Mouse (Mus musculus) natural killer cell, adult 2 months (primary cell): ENCODE data around the gene Crnkl1.

Experiments
- DNase-seq, 2 experiments: peaks; one replicate each; pipeline ENCODE4 v3.0.0; 2022; ENCODE audit warnings: low spot score in 2 of 2

Gene Crnkl1

DNA sequence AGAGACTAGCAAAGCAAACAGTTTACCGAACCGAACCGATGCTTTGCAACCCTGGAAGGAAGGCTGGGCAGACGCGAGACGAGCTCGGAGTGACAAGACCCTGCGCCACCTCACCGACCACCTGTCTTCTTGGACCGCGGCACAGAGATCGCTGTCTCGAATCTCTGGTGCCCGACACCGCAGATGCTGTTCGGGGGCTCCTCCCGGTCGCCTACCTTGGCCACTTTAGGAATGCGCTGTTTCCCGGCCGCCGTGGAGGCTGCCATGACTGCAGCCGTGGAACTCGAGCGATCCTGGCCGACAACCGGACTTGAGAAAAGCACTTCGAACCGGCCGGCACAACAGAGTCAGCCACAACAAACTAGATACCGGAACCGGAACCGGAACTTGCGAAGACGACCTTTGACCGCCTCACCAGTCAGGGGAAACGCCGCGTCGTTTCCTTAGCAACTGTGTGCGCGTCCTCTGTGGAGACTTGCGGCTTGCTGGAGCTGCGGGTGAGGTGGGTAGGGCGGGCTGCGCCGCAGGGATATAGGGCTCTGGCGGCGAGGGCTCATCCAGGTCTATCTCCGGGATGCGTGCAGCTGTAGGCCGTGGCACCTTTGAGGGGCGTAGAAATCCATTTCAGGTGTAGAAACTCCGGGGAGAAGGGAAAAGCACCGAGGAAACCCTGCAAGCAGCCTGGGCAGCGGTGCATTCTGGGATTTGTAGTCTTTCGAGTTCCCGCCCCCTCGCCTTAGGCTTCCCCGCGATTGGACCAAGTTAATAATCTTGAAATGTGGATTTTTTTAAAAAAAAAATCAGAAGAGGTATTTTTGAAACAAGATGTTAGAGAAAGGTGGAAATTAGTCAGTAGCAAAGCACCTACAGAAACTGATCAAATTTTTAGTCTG is at the start of gene Crnkl1, which contains the start of gene Cfap61:
Gene Crnkl1 (minus strand): TSS at position 676 of the 893 bp plus-strand sequence.
Gene Cfap61 (plus strand): TSS at position 446 of the 893 bp plus-strand sequence.
- peak; percentile 94 for DNase-seq

DNA sequence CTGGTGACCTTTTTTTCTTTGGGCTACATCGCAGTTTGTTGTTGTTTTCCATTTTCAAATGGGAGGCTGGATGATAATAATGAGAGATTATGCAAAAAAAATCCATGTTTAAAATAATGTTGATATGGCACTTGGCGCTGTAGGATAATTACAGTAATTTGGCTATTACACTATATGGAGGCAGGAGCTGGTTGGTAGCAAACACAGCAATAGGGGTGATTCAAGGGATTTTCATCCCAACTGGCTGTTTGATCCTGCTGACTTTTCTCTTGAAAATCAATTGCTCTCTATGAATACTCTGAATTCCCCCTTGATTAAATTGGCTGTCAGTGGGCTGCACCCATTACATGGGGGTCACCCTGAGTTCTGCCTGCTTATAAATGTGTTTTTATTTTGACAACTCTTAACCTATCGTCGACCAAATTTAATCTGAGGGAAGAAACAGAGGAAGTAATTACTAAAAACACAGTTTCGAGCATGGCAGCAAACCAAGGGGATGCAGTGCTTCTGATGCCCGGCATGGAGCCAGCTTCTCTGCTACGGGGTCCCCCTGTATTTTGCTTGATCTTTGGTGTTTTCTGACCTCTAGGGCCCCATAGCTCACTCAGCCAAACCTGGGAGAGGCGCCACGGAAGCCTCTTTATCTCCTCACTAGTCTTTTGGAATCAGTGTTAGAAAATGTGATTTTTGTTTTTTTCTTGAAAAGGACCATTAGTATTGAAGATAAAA is 47.7 kb upstream of the Crnkl1 start:
- DNase-seq = no peak

DNA sequence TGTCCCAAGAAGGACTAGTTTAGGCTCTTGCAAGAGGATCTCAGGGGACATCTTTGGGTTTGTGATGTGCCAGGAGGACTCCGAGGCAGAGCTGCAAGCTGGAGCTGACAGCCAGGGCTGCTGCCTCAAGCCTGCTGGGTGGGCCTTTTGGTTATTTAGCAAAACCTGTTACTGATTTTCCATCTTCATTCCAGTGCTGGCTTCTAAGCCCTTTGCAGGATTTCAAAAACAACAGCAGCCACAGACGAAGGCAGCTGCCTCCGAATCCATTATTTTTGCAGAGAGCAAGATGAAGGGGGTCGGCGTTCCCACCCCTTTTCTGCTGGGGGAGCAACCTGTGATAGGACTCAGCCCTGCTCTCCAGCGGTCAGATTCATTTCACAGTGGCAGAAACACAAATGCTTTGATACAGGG is 46.9 kb upstream of the Crnkl1 start:
- no peak for DNase-seq

DNA sequence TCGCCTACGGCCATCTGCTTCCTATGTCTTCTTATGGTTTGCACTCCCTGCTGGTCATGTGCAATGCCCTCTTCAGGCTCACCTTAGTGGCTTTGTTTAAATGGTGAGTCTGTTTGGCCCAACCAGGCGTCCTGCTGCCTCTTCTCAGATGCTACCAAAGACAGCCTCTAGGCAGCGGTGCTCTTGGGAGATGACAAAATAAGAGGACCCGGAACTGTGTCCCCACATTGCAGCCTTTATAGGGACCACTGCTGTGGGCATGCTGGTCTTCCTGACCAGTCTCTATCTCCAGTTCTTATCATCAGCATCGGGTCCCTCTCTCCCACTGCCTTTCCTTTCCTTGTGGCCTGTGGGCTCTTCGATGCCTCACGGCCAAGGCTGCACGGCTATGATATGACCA is 46.1 kb upstream of the Crnkl1 start:
- no peak for DNase-seq

DNA sequence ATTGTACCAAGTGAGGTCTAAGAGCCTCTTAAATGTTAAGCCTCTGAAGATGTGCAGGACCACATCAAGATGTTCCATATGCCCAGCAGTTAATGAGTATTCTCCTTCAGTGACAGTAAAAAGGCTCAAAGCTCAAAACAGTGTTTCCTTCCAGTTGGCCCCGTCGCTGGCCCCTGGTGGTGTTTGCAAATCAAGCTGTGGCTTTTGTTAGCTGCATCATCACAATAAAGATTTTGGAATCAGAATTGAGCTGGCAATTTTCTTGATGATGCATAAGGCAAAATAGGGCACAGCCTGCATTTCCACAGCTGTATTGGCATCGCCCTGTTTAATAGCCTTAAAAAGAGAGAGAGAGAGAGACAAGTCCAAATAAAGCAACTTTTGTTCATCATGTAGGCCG is 44.8 kb upstream of the Crnkl1 start:
- no peak for DNase-seq

DNA sequence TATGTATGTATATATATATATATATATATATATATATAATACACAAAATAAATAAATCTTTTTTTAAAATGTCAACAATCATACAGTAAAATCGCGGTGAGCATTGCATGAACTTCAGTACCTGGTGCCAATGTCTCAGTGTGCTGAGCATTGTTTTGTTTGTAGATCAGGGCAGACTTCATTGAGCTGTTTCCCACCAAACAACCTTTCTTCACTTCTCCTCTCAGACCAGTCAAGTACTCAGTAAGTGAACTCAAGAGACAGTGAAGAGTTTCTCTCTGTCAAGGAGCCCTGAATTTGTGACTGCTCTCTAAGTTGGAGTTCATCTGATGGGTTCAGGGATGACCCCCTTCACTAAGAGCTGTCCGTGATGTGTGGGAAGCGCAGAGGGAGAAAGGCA is 37.8 kb upstream of the Crnkl1 start:
- DNase-seq = no peak

DNA sequence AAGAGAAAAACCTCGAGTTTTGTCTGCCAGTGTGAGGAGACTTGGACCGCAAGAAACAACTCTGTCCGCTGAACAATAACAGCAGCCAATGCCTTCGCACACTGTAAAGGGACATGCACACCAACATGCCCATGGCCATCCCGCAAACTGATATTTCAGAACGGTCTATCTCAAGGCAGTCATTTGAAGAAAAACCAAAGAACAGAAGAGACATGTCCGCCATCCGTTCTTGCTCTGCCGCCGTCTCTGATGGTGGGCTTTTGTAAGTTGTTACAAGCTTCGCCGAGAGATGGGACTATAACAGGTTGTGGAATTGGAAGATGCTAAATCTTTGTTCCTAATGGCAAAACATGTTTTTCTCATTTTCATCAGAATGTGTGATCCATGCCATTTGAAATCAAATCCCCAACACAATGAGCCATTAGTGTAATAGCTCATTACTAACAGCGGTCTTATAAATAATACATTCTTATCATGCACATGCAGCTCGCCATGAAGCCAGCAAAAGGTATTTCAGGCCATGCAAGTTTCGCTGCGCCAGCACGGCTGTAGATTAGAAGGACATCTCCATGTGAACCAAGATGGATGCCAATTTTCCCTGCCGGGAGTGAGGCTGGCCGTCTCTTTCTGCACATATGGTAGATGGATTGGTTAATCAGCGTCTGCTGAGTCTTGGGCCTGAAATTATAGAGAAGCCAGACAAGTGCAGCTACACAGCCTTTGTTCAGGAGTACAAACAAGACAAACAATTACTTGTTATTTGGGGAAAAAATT is 36.6 kb upstream of the Crnkl1 start:
- DNase-seq = no peak

DNA sequence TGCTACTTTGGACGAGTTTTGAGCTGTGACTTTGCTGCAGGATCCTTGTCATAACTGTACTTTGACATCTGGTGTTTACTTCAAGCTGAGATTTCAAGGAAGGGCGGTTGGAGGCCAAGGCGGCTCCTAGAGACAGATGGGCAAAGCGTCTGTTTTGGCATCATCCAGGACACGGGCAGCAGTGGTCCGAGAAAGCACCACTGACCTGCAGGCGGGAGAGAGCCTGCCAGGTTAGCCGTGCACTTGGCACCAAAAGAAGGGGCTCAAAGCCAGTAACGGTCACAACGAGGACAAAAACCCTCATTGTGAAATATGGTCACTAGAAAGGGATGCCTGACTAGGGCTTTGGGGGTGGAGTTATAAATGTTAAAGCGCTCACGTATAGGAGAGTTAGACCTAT is 35.9 kb upstream of the Crnkl1 start:
- DNase-seq = no peak

DNA sequence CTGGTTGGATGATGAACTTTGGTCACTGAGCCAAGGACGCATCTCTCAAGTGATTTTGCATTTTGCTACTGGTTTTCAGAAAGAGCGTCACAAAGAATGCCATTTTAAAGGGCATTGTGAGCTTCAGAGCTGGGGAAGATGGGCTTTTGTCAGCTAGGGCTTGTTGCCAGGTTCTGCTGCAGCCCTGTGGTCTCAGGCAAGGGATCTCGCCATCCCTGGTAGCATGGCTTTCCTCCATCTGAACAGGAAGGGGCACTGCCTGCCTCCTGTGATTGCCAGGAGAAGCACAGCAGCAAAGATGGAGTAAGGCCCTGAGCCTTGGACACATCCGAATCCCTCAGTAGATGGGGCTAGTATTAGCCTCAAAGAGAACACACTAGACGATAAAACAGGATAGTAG is 27.0 kb upstream of the Crnkl1 start:
- DNase-seq = no peak

DNA sequence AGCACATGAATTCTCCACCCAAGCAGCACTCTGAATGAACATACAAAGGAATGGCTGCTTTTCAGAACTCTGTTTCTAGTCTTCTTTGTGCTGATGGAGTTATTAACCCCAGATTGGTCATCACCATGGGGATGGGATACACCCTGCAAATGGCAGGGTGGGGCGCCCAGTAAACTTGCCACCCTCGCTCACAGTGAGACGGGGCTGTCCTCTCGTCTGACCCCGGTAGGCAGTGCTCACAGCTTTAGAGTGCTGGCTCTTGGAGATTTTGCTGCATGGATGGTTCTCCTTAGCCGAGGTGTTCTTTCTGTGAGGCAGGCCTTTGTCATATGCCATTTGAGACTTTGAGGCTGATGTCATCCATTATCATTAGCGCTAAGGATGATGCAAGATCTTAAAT is 23.7 kb upstream of the Crnkl1 start:
- no peak for DNase-seq

DNA sequence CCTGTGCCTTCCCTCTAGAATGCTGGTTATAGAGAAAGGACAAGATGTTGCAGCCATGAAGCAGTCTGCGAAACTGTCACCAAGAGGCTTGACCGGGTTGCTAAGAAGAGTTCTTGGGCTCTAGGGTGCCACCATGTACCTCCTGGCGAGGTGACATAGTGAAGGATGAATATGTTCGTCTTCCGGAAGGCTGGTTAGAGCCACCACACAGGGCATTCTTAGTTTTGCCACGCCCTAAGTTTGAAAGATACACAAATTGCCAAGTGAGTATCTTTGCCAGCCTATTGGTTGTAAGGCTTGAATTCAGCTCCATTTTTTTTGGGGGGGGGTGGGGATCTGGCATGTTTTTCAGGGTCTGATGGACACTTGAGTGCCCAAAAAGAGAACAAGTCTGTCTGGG is 23.3 kb upstream of the Crnkl1 start:
- no peak for DNase-seq

DNA sequence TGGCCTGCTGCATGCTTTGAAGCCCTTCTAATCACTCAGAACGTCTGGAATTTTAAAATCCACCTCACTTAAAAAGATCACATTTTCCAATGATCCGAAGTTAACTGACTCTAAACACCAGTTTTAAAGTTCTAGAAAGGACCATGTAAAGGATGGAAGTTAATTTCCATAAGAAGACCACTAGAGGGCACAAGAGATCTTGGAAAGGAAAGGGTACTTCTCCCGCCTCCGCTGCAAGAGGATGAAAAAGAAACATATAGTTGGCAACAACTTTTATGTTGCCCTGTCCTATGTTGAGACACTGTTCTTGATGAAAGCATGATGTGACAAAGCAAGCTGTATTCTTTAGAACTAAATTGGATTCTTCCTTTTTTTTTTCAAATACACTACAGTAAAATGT is 22.6 kb upstream of the Crnkl1 start:
- no peak for DNase-seq

DNA sequence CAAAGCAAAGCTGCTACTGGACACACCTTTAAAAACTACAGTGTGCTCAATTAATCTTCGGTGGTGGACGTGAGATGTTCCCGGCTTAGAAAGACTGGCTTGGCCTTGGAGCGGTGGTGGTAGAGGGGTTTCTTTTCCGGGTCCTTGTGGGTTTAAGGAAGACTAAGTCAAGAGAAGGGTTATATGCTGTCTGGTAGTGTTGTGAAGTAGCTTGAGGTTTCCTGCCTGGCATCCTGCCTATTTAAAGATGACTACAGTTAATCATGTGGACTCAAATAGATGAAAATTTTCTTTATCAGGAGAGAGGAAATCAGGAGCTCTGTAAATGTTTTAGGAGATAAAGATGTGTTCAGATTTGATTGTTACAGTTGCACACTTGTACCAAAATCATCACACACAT is 21.5 kb upstream of the Crnkl1 start:
- no peak for DNase-seq

DNA sequence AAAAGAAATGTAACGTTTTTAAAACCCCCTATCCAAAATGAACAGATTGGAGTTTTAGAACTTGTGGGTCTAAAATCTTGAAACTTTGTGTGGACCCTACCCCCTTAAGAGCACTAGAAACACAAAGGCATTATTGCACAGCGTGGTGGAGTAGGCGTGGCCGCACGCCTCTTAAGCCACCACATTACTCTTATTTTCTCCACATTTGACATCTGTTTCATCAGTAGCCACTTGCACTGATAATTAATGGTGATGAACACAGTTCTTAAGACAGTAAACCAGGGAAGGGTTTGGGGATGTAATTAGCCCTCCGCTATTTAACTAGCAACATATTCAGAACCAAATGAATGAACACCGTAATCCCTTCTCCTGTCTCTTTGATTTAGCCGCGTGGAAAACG is 21.0 kb upstream of the Crnkl1 start:
- DNase-seq = no peak

DNA sequence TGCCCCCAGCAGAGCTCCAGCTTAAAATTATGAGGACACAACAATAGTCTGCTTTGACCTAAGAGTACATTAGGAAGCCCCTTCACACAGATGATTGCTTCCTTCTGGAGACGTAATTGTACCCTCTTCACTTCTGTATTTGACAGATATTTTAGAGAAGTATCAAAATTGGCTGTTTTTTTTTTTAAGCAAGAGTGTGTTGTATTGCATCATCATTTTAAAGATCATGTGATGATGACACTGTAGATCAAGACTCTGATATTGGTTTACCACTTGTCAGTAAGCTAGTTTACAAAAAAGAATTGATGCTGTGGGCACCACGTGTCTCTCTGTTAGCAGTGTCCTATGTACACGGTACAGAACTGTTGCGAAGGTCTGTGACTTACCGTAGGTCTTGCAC is 17.9 kb upstream of the Crnkl1 start:
- DNase-seq = no peak

DNA sequence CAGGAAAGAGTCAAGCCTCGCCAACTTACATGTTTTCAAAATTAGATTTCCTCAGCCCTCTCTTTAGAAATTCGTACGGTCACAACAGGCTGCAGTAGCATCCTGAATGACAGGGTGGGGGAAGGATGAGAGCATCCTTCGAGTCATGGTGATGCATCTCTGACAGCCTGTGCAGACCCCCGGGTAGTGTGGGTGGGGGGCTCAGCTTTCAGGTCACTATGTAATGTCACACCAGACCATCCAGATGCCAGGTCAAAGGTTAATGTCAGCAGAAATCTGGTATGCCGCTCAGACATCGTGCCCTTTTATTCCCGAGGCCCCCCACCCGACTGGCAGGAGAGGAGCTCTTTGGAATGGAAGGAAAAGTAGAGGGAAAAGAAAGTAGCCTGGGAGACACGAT is 15.4 kb upstream of the Crnkl1 start:
- DNase-seq = no peak

DNA sequence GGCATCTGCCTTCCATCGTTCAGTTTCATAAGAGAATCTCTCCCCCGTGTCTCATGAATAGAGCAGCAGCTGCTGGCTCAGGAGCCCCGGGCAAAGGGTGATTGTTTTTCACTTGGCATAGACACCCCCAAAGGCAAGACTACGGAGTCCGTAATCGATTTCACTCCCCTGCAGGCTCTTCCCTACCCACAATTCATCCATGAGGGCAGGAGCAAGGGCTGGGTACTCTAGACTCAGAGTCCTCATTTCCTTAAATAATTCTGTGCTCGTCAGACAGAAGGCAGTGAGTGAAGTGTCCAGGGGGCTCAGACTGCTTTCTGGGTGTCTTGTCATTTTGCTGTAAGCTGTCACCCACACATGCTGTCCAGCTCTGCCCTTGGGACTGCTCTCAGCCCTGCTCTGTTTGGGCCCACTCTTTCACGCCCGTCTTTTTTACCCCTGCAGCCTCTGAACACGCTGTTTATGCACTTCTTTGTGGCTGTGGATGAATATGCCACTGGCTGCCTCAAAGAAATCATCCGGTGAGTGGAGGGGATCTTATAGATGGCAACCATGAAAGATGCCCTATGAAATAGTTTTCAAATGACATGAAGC is 14.8 kb upstream of the Crnkl1 start:
- DNase-seq = no peak

DNA sequence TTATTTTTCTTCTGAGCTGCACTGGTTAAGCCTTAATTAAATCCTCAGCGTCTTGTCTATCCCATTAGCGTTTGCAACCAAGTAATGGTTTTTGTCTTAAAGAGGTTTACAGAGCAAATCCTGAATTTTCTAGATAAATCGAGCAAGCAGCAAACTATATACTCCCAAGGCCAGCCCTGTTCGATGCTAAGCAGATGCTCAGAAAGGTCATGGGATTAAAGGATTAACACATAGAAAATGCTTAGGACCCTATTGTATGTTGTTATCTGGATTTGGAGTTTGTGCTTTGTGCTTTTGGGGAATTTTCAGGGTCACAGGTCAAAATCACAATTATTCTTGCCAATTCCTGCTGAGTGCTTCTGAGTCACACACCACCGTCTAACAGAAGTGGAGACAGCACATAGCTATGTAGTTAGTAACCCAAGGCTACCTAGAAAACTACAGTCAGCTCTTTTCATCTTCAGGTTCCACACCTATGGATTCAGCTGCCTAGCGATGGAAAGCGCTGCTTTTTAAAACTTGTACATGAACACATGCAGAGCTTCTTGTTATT is 13.7 kb upstream of the Crnkl1 start:
- DNase-seq = no peak

DNA sequence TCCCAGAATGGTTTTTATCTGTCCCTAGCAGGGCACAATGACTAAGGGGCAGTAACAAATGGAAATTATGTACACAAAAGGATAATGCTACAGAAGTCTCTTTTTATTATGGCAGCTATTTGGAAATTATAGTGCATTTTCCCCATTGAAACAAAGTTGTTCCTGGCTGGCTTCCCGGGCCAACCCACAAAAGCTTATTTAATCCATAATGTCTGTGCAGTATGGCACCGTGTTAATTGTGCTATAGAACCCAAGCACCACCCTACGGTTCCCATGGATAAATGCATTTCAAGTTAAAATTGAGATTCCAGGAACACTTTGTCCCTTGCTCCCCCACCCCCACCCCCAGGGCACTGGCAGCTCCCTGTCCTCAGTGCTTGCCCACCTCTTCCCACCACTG is 9.5 kb upstream of the Crnkl1 start:
- DNase-seq = no peak

DNA sequence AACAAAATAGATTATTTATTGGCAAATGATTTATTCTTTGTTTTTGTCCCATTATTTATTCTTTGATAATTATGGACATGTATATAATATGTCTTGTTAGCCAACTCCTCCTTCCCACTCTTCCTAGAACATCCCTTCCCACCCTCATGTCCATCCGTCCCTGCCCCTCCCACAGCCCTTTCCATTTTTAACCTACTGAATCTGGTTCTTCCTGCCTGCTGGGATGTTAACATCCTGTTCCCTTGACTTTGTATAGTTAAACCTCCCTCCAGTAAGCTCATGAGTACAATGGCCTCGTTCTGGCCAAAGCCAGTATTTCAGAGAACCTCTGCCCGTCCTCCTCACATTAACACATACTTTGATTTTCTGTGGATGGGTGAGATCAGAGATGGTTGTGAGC is 6.6 kb upstream of the Crnkl1 start:
- no peak for DNase-seq

DNA sequence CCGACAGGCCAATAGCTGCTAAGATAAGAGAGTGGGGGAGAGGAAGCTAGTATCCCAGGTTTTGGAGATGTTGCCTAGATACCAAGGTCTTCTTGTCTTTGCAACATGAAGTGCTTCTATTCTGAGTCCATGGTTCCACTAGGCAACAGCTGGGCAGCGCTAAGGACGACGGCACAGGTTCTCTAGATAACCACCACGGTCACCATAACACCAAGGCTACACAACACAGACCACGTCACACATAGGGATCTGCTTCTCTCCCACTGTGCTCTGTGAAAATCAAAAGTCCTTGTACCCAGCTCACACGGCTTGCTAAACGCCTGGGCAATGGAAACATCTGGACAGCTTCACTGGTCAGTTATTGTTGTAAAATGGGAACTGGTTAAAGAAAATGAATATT is 2.2 kb upstream of the Crnkl1 start:
- no peak for DNase-seq
